Mouse (Mus musculus) limb, embryonic 10.5 days (tissue): ENCODE measurements around the gene Amigo3. TPM values are rescaled to one million over a fixed set of nuclear protein-coding genes. Genes with fewer than 3 reads are reported as not detected.

Source experiments
- DNase-seq: peaks from one replicate; pipeline ENCODE4 v3.0.0-alpha.2; 2017; ENCODE audit warnings: low spot score
- H3K27ac ChIP-seq: fragments of 300-500 bp; sonication (generic); 2 replicates; pipeline ENCODE4 v1.5.1; 2016; ENCODE audit warnings: mild to moderate bottlenecking
- H3K27me3 ChIP-seq: fragments of 300-500 bp; sonication (generic); 2 replicates; pipeline ENCODE4 v1.6.1; 2016; ENCODE audit warnings: low read depth, mild to moderate bottlenecking; ENCODE audit not compliant: poor library complexity, severe bottlenecking
- H3K36me3 ChIP-seq: fragments of 300-500 bp; sonication (generic); 2 replicates; pipeline ENCODE4 v1.6.1; 2016; ENCODE audit warnings: mild to moderate bottlenecking, moderate library complexity
- H3K4me1 ChIP-seq: fragments of 300-500 bp; sonication (generic); 2 replicates; pipeline ENCODE4 v1.6.1; 2016
- H3K4me3 ChIP-seq: fragments of 300-500 bp; sonication (generic); 2 replicates; pipeline ENCODE4 v1.5.1; 2016; ENCODE audit warnings: mild to moderate bottlenecking, moderate library complexity
- H3K9me3 ChIP-seq: fragments of 300-500 bp; sonication (generic); replicated peaks from 2 replicates; pipeline ENCODE4 v1.6.1; 2016; ENCODE audit warnings: mild to moderate bottlenecking
- WGBS: fragments of 180-500 bp; shearing (Covaris S2); methylation state at CpG from one replicate; pipeline ENCODE4 v1.1.7; 2016; 5-methylcytosine and 5-hydroxymethylcytosine counted together
- microRNA-seq: library from miRNA; unstranded; fragments of <30 nt; microRNA quantifications from one replicate; pipeline ENCODE4, GENCODE M21; 2017
- polyA plus RNA-seq: library from polyadenylated mRNA; unstranded; fragments of >200 nt; fragmentation: Nextera tagmentation; extraction: Ambion mirVana; gene quantifications from 2 replicates; pipeline ENCODE4 v1.2.1, GENCODE M21; 2016

Amigo3 gene
- polyA plus RNA-seq, 1 experiment from 2014 or later: 3.5 TPM

- H3K27me3 ChIP-seq: no peaks in the 10 kb centered on the region
- no peaks in the 10 kb centered on the region for H3K9me3 ChIP-seq
- 0 out of 2 replicates have a peak overlapping the region, but pooled peaks have one; percentile 30 for H3K27ac ChIP-seq
- 68% methylated on average over 10 of the region's 10 CpGs for WGBS
- peaks cover 36% of the 10 kb centered on the region for H3K4me1 ChIP-seq
- no peak for DNase-seq
- H3K36me3 ChIP-seq: peaks cover 18% of the 10 kb centered on the region
- no peak overlapping the region for H3K4me3 ChIP-seq
Observed at GRCm38 (mm10) chr9:108095949-108096712, 43.2 kb downstream of the Amigo3 start.

DNA sequence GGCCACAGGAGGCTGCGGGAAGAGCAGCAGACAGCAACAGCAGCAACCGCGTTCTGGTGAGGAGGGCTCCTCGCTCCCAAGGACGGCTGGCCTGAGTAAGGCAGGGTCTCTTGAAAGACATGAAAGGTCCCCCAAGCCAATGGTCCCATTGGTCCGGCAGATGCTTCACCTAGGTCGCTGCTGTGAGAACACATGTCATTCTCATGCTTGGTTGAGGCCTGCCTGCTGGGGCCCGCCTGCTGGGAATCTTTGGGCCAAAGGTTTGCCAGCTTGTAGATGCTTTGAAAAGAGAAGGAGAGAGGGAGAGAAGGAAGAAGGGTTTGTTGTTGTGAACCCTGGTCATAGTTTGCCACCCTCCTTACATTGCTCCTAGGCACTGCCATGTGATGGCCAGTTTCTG is 46.7 kb downstream of the Amigo3 start:
- Histone ChIP-seq H3K36me3 (0 out of 2 replicates have a peak, but pooled peaks cover 6% of the 10 kb centered on the region), H3K27ac (no peak overlapping the region; the same call in 1 of the 2 replicates), H3K4me3 (no peak overlapping the region), H3K9me3 (no peaks in the 10 kb centered on the region), H3K4me1 (peaks cover 30% of the 10 kb centered on the region), H3K27me3 (no peaks in the 10 kb centered on the region)
- no peak for DNase-seq
- 83% methylated on average over 8 of the region's 8 CpGs for WGBS

DNA sequence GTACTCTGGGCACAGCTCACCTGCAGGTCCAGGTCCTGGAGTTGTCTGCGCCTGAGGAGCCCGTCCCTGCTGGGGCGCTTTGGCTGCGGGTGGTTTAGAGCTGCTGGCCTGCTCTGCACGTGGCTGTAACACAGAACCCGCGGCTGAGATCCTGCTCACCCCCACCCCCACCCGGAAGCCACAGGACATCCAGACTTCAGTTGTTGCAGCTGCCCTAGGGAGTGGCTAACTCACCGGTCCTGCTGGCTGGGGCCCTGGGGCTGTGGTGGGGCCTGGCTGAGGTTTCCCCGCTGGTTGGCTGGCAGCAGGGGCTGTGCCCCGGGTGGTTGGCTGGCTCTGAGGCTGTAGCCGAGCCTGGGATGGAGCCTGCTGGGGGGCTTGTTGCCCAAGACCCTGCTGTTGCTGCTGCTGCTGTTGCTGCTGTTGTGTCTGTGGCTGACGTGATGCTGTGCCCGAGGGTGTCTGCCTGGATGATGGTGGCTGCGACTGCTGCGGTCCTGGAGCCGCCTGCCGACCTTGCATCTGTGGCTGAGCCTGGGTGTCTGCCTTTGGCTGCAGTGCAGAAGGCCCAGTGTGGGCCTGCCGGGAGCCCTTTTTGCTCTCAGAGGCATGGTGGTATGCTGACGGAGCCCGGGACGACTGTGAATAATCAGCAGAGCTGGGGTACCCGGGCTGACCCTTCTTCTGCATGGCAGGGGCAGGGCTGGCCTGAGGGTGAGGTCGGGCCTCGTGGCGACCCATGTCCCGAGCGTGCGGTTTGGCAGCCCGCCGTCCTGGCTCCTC is 52.0 kb downstream of the Amigo3 start:
- 39% methylated on average over 31 of the region's 31 CpGs for whole genome bisulfite sequencing
- peak; percentile 75 for DNase-seq
- H3K27me3 ChIP-seq: peaks cover 18% of the 10 kb centered on the region

More for the DNA sequence above, 52.0 kb downstream of the Amigo3 start:
- peaks cover 34% of the 10 kb centered on the region for H3K4me1 ChIP-seq
- peak overlapping the region; percentile 87 for H3K27ac ChIP-seq
- 0 out of 2 replicates have a peak, but pooled peaks cover 6% of the 10 kb centered on the region for H3K36me3 ChIP-seq
- H3K9me3 ChIP-seq: no peaks in the 10 kb centered on the region
- peak overlapping the region; percentile 41 for H3K4me3 ChIP-seq

Small RNA genes within 50 kb of the gene (microRNA-seq; reads per million reads assigned to microRNA genes)
- gene Gm47303 (not detected), gene Mir7088 (not detected)

Other genes with a start within 250 kb of the Amigo3 start
- gene Rbm6, start 179.9 kb upstream of the Amigo3 start, polyA plus RNA-seq: 96.4 and 116 TPM in 2 replicates
- 10.9 and 11.6 TPM in 2 replicates for gene Mon1a, start 165.0 kb upstream of the Amigo3 start, polyA plus RNA-seq
- 0.30 and 1.2 TPM in 2 replicates for gene Mst1r, start 146.3 kb upstream of the Amigo3 start, polyA plus RNA-seq
- not detected in 2 replicates for gene Actl11, start 124.7 kb upstream of the Amigo3 start, polyA plus RNA-seq
- gene Camkv, start 117.5 kb upstream of the Amigo3 start, polyA plus RNA-seq: 7.5 and 9.9 TPM in 2 replicates
- 43.2 and 45.9 TPM in 2 replicates for gene Traip, start 103.0 kb upstream of the Amigo3 start, polyA plus RNA-seq
- 18.6 and 22.5 TPM in 2 replicates for gene Uba7, start 77.7 kb upstream of the Amigo3 start, polyA plus RNA-seq
- 3.5 and 6.2 TPM in 2 replicates for gene Gm20661, start 70.1 kb upstream of the Amigo3 start, polyA plus RNA-seq
- gene Inka1, start 67.3 kb upstream of the Amigo3 start, polyA plus RNA-seq: 180 and 189 TPM in 2 replicates
- gene Cdhr4, start 60.7 kb upstream of the Amigo3 start, polyA plus RNA-seq: 6.5 and 11.9 TPM in 2 replicates
- gene Gm20662, start 56.8 kb upstream of the Amigo3 start, polyA plus RNA-seq: 0.34 and 0.93 TPM in 2 replicates
- gene Ip6k1, start 50.7 kb upstream of the Amigo3 start, polyA plus RNA-seq: 54.1 and 69.8 TPM in 2 replicates
- gene Gmppb, start 3.9 kb upstream of the Amigo3 start, polyA plus RNA-seq: 25.2 and 26.4 TPM in 2 replicates
- 0.54 and 0.74 TPM in 2 replicates for gene Mst1, start 27.3 kb downstream of the Amigo3 start, polyA plus RNA-seq
- gene Rnf123, start 30.2 kb downstream of the Amigo3 start, polyA plus RNA-seq: 31.8 and 37.5 TPM in 2 replicates
- gene Apeh, start 41.4 kb downstream of the Amigo3 start, polyA plus RNA-seq: 70.8 and 76.2 TPM in 2 replicates
- gene Bsn, start 137.2 kb downstream of the Amigo3 start, polyA plus RNA-seq: 1.7 TPM in 2 replicates
- gene Dag1, start 210.8 kb downstream of the Amigo3 start, polyA plus RNA-seq: 59.6 and 59.9 TPM in 2 replicates
- 32.9 and 35.8 TPM in 2 replicates for gene Nicn1, start 237.3 kb downstream of the Amigo3 start, polyA plus RNA-seq
- 23.1 and 24.8 TPM in 2 replicates for gene Amt, start 243.7 kb downstream of the Amigo3 start, polyA plus RNA-seq